Mouse (Mus musculus) megakaryocyte, embryonic 14.5 days (primary cell): ENCODE results near the gene Ociad2.

ENCODE experiments used
- FLI1 ChIP-seq: IDR thresholded peaks from 2 replicates; pipeline ENCODE4 v1.6.1; 2012; ENCODE audit warnings: low read length, inconsistent platforms, mixed read lengths
- GATA1 ChIP-seq: IDR thresholded peaks from 3 replicates; pipeline ENCODE4 v1.6.1; 2012; ENCODE audit warnings: mixed read lengths, low read length, inconsistent platforms, borderline replicate concordance

DNA sequence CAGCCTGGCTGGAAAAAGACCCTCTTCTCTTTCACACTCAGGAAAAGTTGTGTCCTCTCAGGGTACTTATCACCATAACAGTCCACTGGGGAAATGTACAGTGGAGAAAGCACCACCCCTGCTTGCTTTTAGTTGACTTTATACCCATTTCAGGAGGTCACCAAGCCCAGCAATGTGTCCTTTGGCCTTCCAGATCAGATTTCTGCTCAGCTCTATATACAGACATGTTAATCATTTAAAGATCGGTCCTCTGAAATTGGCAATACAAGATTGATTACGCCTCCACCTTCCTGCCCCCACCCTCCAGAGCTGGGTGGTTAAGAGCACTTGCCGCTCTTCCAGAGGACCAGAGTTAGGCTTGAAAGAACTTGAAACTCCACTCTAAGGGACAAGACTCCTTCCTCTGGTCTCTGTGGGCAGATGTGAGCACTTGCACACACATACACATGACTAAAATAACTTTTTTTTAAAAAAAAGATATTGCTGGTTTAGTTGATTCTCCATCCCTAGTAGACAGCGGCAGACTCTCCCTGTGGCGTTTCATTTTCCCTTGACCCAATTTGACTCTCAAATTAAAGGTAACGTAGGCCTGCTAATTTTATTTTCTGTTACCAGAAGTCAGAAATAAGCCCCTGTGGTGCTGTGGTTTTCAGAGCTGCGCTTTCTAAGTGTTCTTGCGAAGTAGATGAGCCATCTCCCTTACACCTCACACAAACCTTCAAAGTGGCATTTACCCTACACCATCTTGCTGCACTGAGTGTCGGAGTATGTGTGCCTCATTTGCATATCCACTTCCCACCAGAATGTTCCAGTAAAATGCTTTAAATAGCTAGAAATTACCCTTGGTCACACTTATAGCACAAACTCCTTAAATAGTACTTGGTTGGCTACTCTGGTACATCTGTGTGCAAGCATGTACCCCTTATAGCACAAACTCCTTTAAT lies 777 bp downstream of the Ociad2 start:
- TF ChIP-seq GATA1 (no peak), FLI1 (no peak)
